Mouse (Mus musculus): ENCODE measurements around the gene Kcnj5. TPM values are rescaled to one million over a fixed set of nuclear protein-coding genes. Genes with fewer than 3 reads are reported as not detected.

The Kcnj5 gene
- polyA plus RNA-seq, 1 experiment from 2014 or later: 0.06 TPM

DNA sequence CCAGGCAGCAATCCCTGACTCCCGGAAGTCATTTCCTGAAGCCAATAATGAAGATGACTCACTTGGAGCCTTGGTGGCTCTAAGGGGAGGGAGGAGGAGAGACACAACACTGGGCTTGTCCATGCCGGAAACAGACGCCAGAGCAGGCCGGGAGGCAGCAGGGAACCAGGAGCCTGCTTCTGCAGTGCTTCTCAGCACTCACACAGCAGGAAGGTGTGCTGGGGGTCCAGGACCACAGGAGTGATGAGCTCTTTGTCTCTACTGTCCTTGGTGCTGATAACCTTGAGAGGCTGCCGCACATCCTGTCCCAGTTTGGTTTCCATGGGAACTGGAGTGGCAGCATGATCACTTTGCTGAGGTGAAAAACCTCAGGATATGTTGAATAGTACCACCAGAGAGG is 51.5 kb downstream of the Kcnj5 start:
- no peak overlapping the region for H3K4me3 ChIP-seq (ENCODE audit: inconsistent target)
- WGBS (ENCODE audit: missing documents): 81% methylated on average over 5 of the region's 5 CpGs
- H3K27ac ChIP-seq: no peak overlapping the region
- no peaks in the 10 kb centered on the region for H3K79me2 ChIP-seq (ENCODE audit: inconsistent target)
- H3K36me3 ChIP-seq (ENCODE audit: inconsistent target): no peaks in the 10 kb centered on the region

GRCm38 (mm10) chr9:32291618-32292017 is 52.5 kb downstream of the Kcnj5 start:
- Histone ChIP-seq H3K4me3 (ENCODE audit: inconsistent target) (no peak overlapping the region), H3K36me3 (ENCODE audit: inconsistent target) (no peaks in the 10 kb centered on the region), H3K27ac (no peak overlapping the region), H3K79me2 (ENCODE audit: inconsistent target) (no peaks in the 10 kb centered on the region)
- 19% methylated on average over 7 of the region's 7 CpGs for WGBS (ENCODE audit: missing documents)

DNA sequence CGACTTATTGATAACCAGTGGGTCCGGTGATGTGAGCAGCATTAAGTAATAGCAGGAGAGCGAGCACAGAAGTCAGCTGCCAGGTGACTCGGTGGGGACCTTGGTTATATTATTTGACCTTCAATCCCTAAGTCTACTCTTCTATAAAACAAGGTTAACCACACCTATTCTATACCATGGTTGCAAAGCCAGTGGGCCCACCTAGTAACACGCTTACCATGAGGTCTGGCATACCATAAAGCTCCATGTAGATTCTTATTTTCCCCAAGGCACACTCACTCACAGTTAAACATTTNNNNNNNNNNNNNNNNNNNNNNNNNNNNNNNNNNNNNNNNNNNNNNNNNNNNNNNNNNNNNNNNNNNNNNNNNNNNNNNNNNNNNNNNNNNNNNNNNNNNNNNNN is 60.6 kb downstream of the Kcnj5 start:
- Histone ChIP-seq H3K27ac (no peak overlapping the region), H3K4me3 (ENCODE audit: inconsistent target) (no peak overlapping the region), H3K79me2 (ENCODE audit: inconsistent target) (no peaks in the 10 kb centered on the region), H3K36me3 (ENCODE audit: inconsistent target) (no peaks in the 10 kb centered on the region)
- 96% methylated on average over 5 of the region's 5 CpGs for WGBS (ENCODE audit: missing documents)

DNA sequence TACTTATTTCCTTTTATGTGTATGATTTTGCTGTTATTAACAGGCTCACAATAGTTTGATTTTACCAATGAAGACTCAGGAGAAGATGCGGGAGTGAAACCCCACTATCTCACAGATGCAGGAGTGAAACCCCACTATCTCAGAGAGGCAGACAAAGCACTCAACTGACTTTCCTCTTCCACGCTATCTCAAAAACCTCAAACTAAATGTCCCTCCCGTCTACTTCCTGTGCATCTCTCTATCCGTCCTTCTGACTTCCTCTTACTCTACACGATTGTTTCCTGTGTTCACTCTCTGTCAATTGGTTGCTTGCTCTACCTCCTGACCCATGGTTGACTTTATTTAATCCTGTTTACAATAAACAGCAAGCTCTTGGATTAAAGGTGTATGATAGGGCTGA is 63.7 kb downstream of the Kcnj5 start:
- 8% methylated on average over 5 of the region's 5 CpGs for WGBS (ENCODE audit: missing documents)
- H3K27ac ChIP-seq: no peak overlapping the region
- no peak overlapping the region for H3K4me3 ChIP-seq (ENCODE audit: inconsistent target)
- H3K79me2 ChIP-seq (ENCODE audit: inconsistent target): no peaks in the 10 kb centered on the region
- no peaks in the 10 kb centered on the region for H3K36me3 ChIP-seq (ENCODE audit: inconsistent target)

DNA sequence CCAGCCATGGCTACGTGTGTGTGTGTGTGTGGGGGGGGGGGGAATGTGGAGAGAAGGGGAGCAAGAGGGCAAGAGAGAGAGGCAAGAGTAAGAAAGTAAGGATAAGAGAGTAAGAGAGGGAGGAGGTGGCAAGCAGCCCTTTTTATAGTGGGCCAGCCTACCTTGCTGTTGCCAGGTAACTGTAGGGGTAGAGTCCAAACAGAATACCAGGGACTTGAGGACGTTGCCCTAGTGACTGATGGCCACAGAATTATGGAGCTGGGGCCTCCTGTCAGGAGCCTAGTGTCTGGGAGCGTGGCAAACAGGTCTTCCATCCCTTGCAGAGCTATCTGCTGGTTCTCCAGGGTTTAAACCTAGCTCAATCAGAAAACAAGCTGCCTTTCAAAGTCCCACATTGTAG is 64.4 kb downstream of the Kcnj5 start:
- H3K27ac ChIP-seq: no peak overlapping the region
- H3K36me3 ChIP-seq (ENCODE audit: inconsistent target): no peaks in the 10 kb centered on the region
- 90% methylated on average over 3 of the region's 3 CpGs for WGBS (ENCODE audit: missing documents)
- H3K79me2 ChIP-seq (ENCODE audit: inconsistent target): no peaks in the 10 kb centered on the region
- no peak overlapping the region for H3K4me3 ChIP-seq (ENCODE audit: inconsistent target)

DNA sequence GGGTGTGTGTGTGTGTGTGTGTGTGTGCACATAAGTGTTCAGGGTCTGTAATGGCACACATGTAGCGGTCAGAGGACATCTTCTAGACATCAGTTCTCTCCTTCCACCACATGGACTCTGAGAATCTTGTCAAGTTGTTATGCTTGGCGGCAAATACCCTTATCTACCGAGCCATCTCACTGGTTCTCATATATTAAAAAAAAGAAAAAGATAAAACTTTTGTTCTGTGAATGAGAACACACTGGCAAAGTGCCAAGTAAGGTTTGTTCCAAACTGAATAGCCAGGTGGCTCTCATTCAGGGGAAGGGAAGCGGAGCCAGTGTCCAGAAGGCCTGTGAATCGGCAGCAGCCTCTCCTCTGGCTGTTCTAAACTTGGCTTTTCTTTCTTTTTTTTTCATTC is 66.1 kb downstream of the Kcnj5 start:
- 100% methylated on average over 4 of the region's 5 CpGs for WGBS (ENCODE audit: missing documents)
- H3K36me3 ChIP-seq (ENCODE audit: inconsistent target): no peaks in the 10 kb centered on the region

DNA sequence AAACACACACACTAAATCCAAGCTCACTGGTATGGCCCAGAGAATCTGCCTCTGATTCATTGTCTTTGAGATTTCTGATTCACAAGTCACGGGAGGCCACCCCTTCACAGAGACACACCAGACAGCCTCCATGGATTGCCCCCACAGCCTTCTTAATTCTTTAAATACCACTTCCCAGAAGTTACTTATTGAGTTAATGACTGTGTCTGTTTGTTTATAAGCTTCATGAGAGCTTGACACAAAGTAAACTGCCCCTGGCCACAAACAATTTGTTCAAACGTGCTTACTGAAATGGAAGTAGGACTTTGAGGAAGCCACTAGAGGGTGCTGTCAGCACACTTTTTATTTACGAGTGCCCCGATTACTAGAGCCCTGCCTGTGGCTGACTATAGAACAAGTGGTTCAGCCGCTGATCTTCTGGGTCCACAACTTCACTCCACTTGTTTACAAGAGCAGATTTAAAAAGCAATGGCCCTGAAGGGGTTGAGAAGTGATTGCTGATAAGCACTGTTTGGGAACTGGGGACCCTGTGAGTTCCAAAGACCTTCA is 72.2 kb downstream of the Kcnj5 start:
- H3K36me3 ChIP-seq (ENCODE audit: inconsistent target): no peaks in the 10 kb centered on the region
- H3K27ac ChIP-seq: no peak overlapping the region
- 16% methylated on average over 5 of the region's 5 CpGs for WGBS (ENCODE audit: missing documents)
- no peaks in the 10 kb centered on the region for H3K79me2 ChIP-seq (ENCODE audit: inconsistent target)
- H3K4me3 ChIP-seq (ENCODE audit: inconsistent target): no peak overlapping the region

More for the DNA sequence above, 66.1 kb downstream of the Kcnj5 start:
- H3K4me3 ChIP-seq (ENCODE audit: inconsistent target): no peak overlapping the region
- no peaks in the 10 kb centered on the region for H3K79me2 ChIP-seq (ENCODE audit: inconsistent target)
- H3K27ac ChIP-seq: no peak overlapping the region

Other genes starting within 250 kb of the Kcnj5 start
- gene Arhgap32, start 228.2 kb downstream of the Kcnj5 start, polyA plus RNA-seq (2018): 0.04 to 0.50 TPM (median 0.31 TPM) in 3 replicates
- not detected in 3 replicates for gene Kcnj1, start 28.1 kb upstream of the Kcnj5 start, polyA plus RNA-seq (2018)
- 47.2 to 90.9 TPM (median 59.7 TPM) in 3 replicates for gene Fli1, start 198.5 kb upstream of the Kcnj5 start, polyA plus RNA-seq (2018)

Data from macrophage (primary cell).